ENCODE assay signal across 26 mouse cellular contexts in the genomic region with DNA sequence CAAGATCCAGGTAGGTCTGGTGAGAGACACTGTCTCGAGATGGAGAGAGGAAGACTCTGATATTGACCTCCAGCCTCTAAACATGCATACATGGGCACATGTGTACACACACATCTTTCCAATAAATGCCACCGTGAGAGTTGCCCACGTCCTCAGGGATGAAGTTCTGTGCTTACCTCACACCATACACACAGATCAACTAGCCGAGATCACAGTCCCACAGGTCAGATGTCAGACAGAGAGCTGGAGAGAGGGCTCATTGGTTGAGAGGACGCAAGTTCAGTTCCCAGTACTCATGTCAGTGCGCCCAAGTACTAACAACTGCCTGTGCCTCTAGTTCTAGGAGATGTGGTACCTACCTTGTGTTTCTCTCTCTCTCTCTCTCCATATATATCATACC. TPM values are rescaled to one million over a fixed set of nuclear protein-coding genes. Genes with fewer than 3 reads are reported as not detected.
A peak's percentile ranks its signal among the peaks of the same experiment; 100 is the strongest.
DNase-seq lines count a peak whose midpoint lies in the region; ATAC-seq and TF ChIP-seq lines count a peak whose summit lies in the region.
"Had no signal": no experiment of that assay in that cellular context is flagged by ENCODE, and none has a peak within 500 bp of the region (broad histone marks: within the 10 kb centered on the region; RNA-seq: fewer than 3 reads in every experiment).

No protein-coding gene starts in this region.

- H3K79me2 ChIP-seq in myocyte (ENCODE audit: control insufficient read depth, insufficient read depth), result no peaks in the 10 kb centered on the region

- H3K4me1 ChIP-seq in kidney, embryonic 15.5 days, result peaks cover 6% of the 10 kb centered on the region; the same call in 1 of the 2 replicates
- peaks cover 21% of the 10 kb centered on the region for H3K4me1 ChIP-seq in megakaryocyte, embryonic 14.5 days
- H3K4me1 ChIP-seq: forebrain, embryonic 13.5 days; limb, embryonic 12.5 days had no signal

- 61% methylated on average over 6 of the region's 6 CpGs for WGBS in kidney, embryonic 15.5 days

- peaks cover 34% of the 10 kb centered on the region for H3K36me3 ChIP-seq in kidney, embryonic 15.5 days
- peaks cover 36% of the 10 kb centered on the region for H3K36me3 ChIP-seq in megakaryocyte, embryonic 14.5 days (replicated peaks; ENCODE audit: low read length)
- H3K36me3 ChIP-seq in myocyte (ENCODE audit: control insufficient read depth, insufficient read depth), result peaks cover under 1% of the 10 kb centered on the region

- no peak overlapping the region for H3K9ac ChIP-seq in kidney, embryonic 15.5 days
- H3K9ac ChIP-seq: forebrain, embryonic 13.5 days; limb, embryonic 12.5 days; liver, embryonic 14.5 days; lung, embryonic 15.5 days had no signal

- ATAC-seq in kidney, embryonic 15.5 days (replicated peaks; ENCODE audit: low FRiP score), result no peak
- no peak for ATAC-seq in megakaryocyte, adult 5-6 weeks (ENCODE audit: poor library complexity, severe bottlenecking)
- ATAC-seq in inflammation-experienced regulatory T-cells, adult 6 months, result no peak
- ATAC-seq: activated CD4-positive, CD25-positive, alpha-beta regulatory T cell, adult 4 months; forebrain, embryonic 13.5 days; hindbrain, embryonic 16.5 days had no signal

- TF ChIP-seq POLR2A in myocyte (IDR thresholded peaks at IDR 0.05; ENCODE audit: insufficient read length, low read depth), result no peak

- no peak overlapping the region for H3ac ChIP-seq in myocyte (ENCODE audit: control insufficient read depth, insufficient read length)

- no peak overlapping the region for H3K4me3 ChIP-seq in kidney, embryonic 15.5 days (replicated peaks)
- peak overlapping the region; percentile 16 for H3K4me3 ChIP-seq in megakaryocyte, embryonic 14.5 days (replicated peaks)
- no peak overlapping the region for H3K4me3 ChIP-seq in myocyte
- H3K4me3 ChIP-seq: embryonic facial prominence, embryonic 13.5 days; erythroblast, embryonic 14.5 days; forebrain, embryonic 13.5 days; hindbrain, embryonic 10.5 days; limb, embryonic 12.5 days; lung, embryonic 15.5 days had no signal

- no peak overlapping the region for H3K4me2 ChIP-seq in kidney, embryonic 15.5 days
- H3K4me2 ChIP-seq in myocyte (ENCODE audit: low read depth), result no peak overlapping the region
- H3K4me2 ChIP-seq: embryonic facial prominence, embryonic 13.5 days; forebrain, embryonic 13.5 days; heart, embryonic 11.5 days; limb, embryonic 12.5 days; lung, embryonic 15.5 days; midbrain, embryonic 11.5 days had no signal

- DNase-seq in kidney, adult 9 months, result peak; percentile 59
- DNase-seq in frontal cortex, adult 2 months (ENCODE audit: extremely low spot score in 1 of 2, low spot score in 1 of 2), result no peak
- DNase-seq: cerebellum, adult 18-20 months; cerebellum, postnatal 25 days; gastrocnemius, postnatal 10 days; heart, postnatal 10 days; thymus, postnatal 25 days had no signal

- no peaks in the 10 kb centered on the region for H3K27me3 ChIP-seq in kidney, embryonic 15.5 days
- peaks cover 18% of the 10 kb centered on the region for H3K27me3 ChIP-seq in megakaryocyte, embryonic 14.5 days (replicated peaks)
- H3K27me3 ChIP-seq in myocyte (ENCODE audit: control insufficient read depth, insufficient read depth, insufficient read length), result no peaks in the 10 kb centered on the region
- H3K27me3 ChIP-seq: embryonic facial prominence, embryonic 13.5 days; forebrain, embryonic 13.5 days; limb, embryonic 12.5 days; lung, embryonic 15.5 days had no signal

- no peak overlapping the region for H3K27ac ChIP-seq in kidney, embryonic 15.5 days
- H3K27ac ChIP-seq: embryonic facial prominence, embryonic 13.5 days; forebrain, embryonic 13.5 days; hindbrain, embryonic 10.5 days; limb, embryonic 12.5 days; liver, embryonic 14.5 days; macrophage had no signal

- no peaks in the 10 kb centered on the region for H3K9me3 ChIP-seq in kidney, embryonic 15.5 days (replicated peaks)
- H3K9me3 ChIP-seq in megakaryocyte, embryonic 14.5 days, result no peaks in the 10 kb centered on the region
- H3K9me3 ChIP-seq: embryonic facial prominence, embryonic 13.5 days; forebrain, embryonic 13.5 days; hindbrain, embryonic 10.5 days; limb, embryonic 12.5 days; lung, embryonic 15.5 days had no signal

TF ChIP-seq in myocyte, 11 proteins besides CTCF, POLR2A, EP300 and RAD21:
- TF ChIP-seq MYOG (IDR thresholded peaks at IDR 0.05; ENCODE audit: control insufficient read depth in 1 of 3, insufficient read depth in 1 of 3, insufficient read length in 2 of 3, low read depth in 2 of 3) (no peak), TCF12 (IDR thresholded peaks at IDR 0.05; ENCODE audit: insufficient read depth, poor library complexity, severe bottlenecking) (no peak), MAX (IDR thresholded peaks at IDR 0.05; ENCODE audit: low read depth) (no peak), TCF3 (IDR thresholded peaks at IDR 0.05; ENCODE audit: insufficient read length, low read depth) (no peak), USF1 (IDR thresholded peaks at IDR 0.05; ENCODE audit: low read depth) (no peak), POLR2AphosphoS2 (IDR thresholded peaks at IDR 0.05; ENCODE audit: insufficient read length, low read depth) (peak; percentile 76), MYOD1 (IDR thresholded peaks at IDR 0.05; ENCODE audit: control insufficient read depth in 1 of 3, insufficient read length in 2 of 3, low read depth in 2 of 3) (no peak), E2F4 (IDR thresholded peaks at IDR 0.05; ENCODE audit: insufficient read depth) (no peak)

RNA-seq across cellular contexts. Expression of a gene that starts 9.4 kb away (rescaled TPM):
- polyA plus RNA-seq in kidney, embryonic 15.5 days (2015; fragmentation: Nextera tagmentation; extraction: Ambion mirVana), result 84.6 and 91.9 TPM in 2 replicates
- polyA plus RNA-seq in megakaryocyte, embryonic 14.5 days (2012; ENCODE audit: insufficient read depth, low replicate concordance), result 47.3 and 132 TPM in 2 replicates
- total RNA-seq in megakaryocyte, adult 5-6 weeks (2015), result 9.3 and 14.7 TPM in 2 replicates
- 12.8 and 17.2 TPM in 2 replicates for total RNA-seq in megakaryocyte, adult 5-6 weeks (2017)
- 43.8 TPM for polyA plus RNA-seq in myocyte (2012; fragmentation: generic; extraction: Trizol)
- 30.6 and 35.8 TPM in 2 replicates for polyA plus RNA-seq in frontal cortex, adult 2 months (2012; rRNA removed)
- polyA plus RNA-seq in inflammation-experienced regulatory T-cells, adult 6 months (2017; shearing (Covaris generic)), result 10 to 100 TPM; 12.4 to 14.3 (median 12.7) TPM

RNA-seq across cellular contexts. Expression of a gene that starts 16.6 kb away (rescaled TPM):
- polyA plus RNA-seq in kidney, embryonic 15.5 days (2015; fragmentation: Nextera tagmentation; extraction: Ambion mirVana), result 166 and 172 TPM in 2 replicates
- 217 and 285 TPM in 2 replicates for polyA plus RNA-seq in megakaryocyte, embryonic 14.5 days (2012; ENCODE audit: insufficient read depth, low replicate concordance)
- 34.3 and 35.6 TPM in 2 replicates for total RNA-seq in megakaryocyte, adult 5-6 weeks (2015)
- total RNA-seq in megakaryocyte, adult 5-6 weeks (2017), result 25.4 and 41.7 TPM in 2 replicates
- 218 TPM for polyA plus RNA-seq in myocyte (2012; fragmentation: generic; extraction: Trizol)
- 94.2 TPM in 2 replicates for polyA plus RNA-seq in frontal cortex, adult 2 months (2012; rRNA removed)
- 10 to 100 TPM; 54.6 to 78.9 (median 73.0) TPM for polyA plus RNA-seq in inflammation-experienced regulatory T-cells, adult 6 months (2017; shearing (Covaris generic))

RNA-seq across cellular contexts. Expression of a gene that starts 29.5 kb away (rescaled TPM):
- 2.4 and 2.6 TPM in 2 replicates for polyA plus RNA-seq in kidney, embryonic 15.5 days (2015; fragmentation: Nextera tagmentation; extraction: Ambion mirVana)
- not detected in 2 replicates for polyA plus RNA-seq in megakaryocyte, embryonic 14.5 days (2012; ENCODE audit: insufficient read depth, low replicate concordance)
- not detected in 2 replicates for total RNA-seq in megakaryocyte, adult 5-6 weeks (2015)
- not detected in 2 replicates for total RNA-seq in megakaryocyte, adult 5-6 weeks (2017)
- 0.05 TPM for polyA plus RNA-seq in myocyte (2012; fragmentation: generic; extraction: Trizol)
- polyA plus RNA-seq in frontal cortex, adult 2 months (2012; rRNA removed), result 0.42 and 0.54 TPM in 2 replicates
- not detected for polyA plus RNA-seq in inflammation-experienced regulatory T-cells, adult 6 months (2017; shearing (Covaris generic))
- total RNA-seq: granulocyte monocyte progenitor cell, adult 5-6 weeks had no signal
- polyA plus RNA-seq: activated CD4-positive, CD25-positive, alpha-beta regulatory T cell, adult 4 months; C2C12; midbrain, embryonic 11.5 days had no signal

RNA-seq across cellular contexts. Expression of a gene that starts 33.6 kb away (rescaled TPM):
- polyA plus RNA-seq in kidney, embryonic 15.5 days (2015; fragmentation: Nextera tagmentation; extraction: Ambion mirVana), result 42.7 and 53.3 TPM in 2 replicates
- polyA plus RNA-seq in megakaryocyte, embryonic 14.5 days (2012; ENCODE audit: insufficient read depth, low replicate concordance), result 12.1 and 61.1 TPM in 2 replicates
- total RNA-seq in megakaryocyte, adult 5-6 weeks (2015), result 14.1 and 15.1 TPM in 2 replicates
- 9.1 and 10.8 TPM in 2 replicates for total RNA-seq in megakaryocyte, adult 5-6 weeks (2017)
- polyA plus RNA-seq in myocyte (2012; fragmentation: generic; extraction: Trizol), result 15.6 TPM
- polyA plus RNA-seq in frontal cortex, adult 2 months (2012; rRNA removed), result 48.0 and 52.0 TPM in 2 replicates
- 10 to 100 TPM; 28.8 to 39.7 (median 33.1) TPM for polyA plus RNA-seq in inflammation-experienced regulatory T-cells, adult 6 months (2017; shearing (Covaris generic))

RNA-seq across cellular contexts. Expression of a gene that starts 43.1 kb away (rescaled TPM):
- polyA plus RNA-seq in kidney, embryonic 15.5 days (2015; fragmentation: Nextera tagmentation; extraction: Ambion mirVana), result 40.5 and 41.9 TPM in 2 replicates
- polyA plus RNA-seq in megakaryocyte, embryonic 14.5 days (2012; ENCODE audit: insufficient read depth, low replicate concordance), result 11.0 TPM in 1 of 2 replicates, not detected in the other
- 5.8 and 6.2 TPM in 2 replicates for total RNA-seq in megakaryocyte, adult 5-6 weeks (2015)
- total RNA-seq in megakaryocyte, adult 5-6 weeks (2017), result 5.9 and 36.8 TPM in 2 replicates
- polyA plus RNA-seq in myocyte (2012; fragmentation: generic; extraction: Trizol), result 11.4 TPM
- polyA plus RNA-seq in frontal cortex, adult 2 months (2012; rRNA removed), result 26.5 and 29.8 TPM in 2 replicates
- polyA plus RNA-seq in inflammation-experienced regulatory T-cells, adult 6 months (2017; shearing (Covaris generic)), result 10 to 100 TPM; 17.8 to 26.0 (median 17.9) TPM
